Mouse (Mus musculus) embryonic facial prominence, embryonic 14.5 days (tissue): ENCODE measurements at regions not wholly inside any gene's neighbourhood (a gene's known extent, or its start where the extent isn't known, plus 50 kb on each side); places are given as distances from the start of the nearest gene placed in this dataset. TPM values are rescaled to one million over a fixed set of nuclear protein-coding genes. Genes with fewer than 3 reads are reported as not detected.

Experiments used
- ATAC-seq: fragments of 200-750 bp; cut with Nextera tagmentation; 2 replicates; pipeline ENCODE4 v1.8.0; 2017; ENCODE audit warnings: low read depth, moderate number of reproducible peaks, moderate TSS enrichment
- DNase-seq: peaks from one replicate; pipeline ENCODE4 v3.0.0-alpha.2; 2015; ENCODE audit warnings: low spot score
- H3K27ac ChIP-seq: fragments of 300-500 bp; sonication (generic); replicated peaks from 2 replicates; pipeline ENCODE4 v1.5.1; 2014; ENCODE audit warnings: low read depth, mild to moderate bottlenecking, low read length, moderate library complexity
- H3K27me3 ChIP-seq: fragments of 300-500 bp; sonication (generic); replicated peaks from 2 replicates; pipeline ENCODE4 v1.6.1; 2014; ENCODE audit warnings: low read length; ENCODE audit not compliant: control insufficient read depth, insufficient read depth
- H3K36me3 ChIP-seq: fragments of 300-500 bp; sonication (generic); 2 replicates; pipeline ENCODE4 v1.6.1; 2014; ENCODE audit warnings: low read length, mixed read lengths; ENCODE audit not compliant: control insufficient read depth, insufficient read depth
- H3K4me1 ChIP-seq: fragments of 300-500 bp; sonication (generic); 2 replicates; pipeline ENCODE4 v1.6.1; 2014; ENCODE audit warnings: antibody characterized with exemption, low read length; ENCODE audit not compliant: control insufficient read depth, insufficient read depth
- H3K4me2 ChIP-seq: fragments of 300-500 bp; sonication (generic); 2 replicates; pipeline ENCODE4 v1.6.1; 2014; ENCODE audit warnings: low read depth, mild to moderate bottlenecking, low read length, moderate library complexity, mixed read lengths
- H3K4me3 ChIP-seq: fragments of 300-500 bp; sonication (generic); 2 replicates; pipeline ENCODE4 v1.5.1; 2014; ENCODE audit warnings: low read depth, mild to moderate bottlenecking, low read length
- H3K9ac ChIP-seq: fragments of 300-500 bp; sonication (generic); 2 replicates; pipeline ENCODE4 v1.6.1; 2014; ENCODE audit warnings: low read depth, mild to moderate bottlenecking, low read length, moderate library complexity, mixed read lengths
- H3K9me3 ChIP-seq: fragments of 300-500 bp; sonication (generic); 2 replicates; pipeline ENCODE4 v1.6.1; 2016; ENCODE audit warnings: low read length; ENCODE audit not compliant: control insufficient read depth
- WGBS: fragments of 180-500 bp; shearing (Covaris S2); extraction: QIAGEN DNeasy Blood & Tissue Kit; methylation state at CpG from one replicate; pipeline ENCODE4 v1.1.7; 2014; 5-methylcytosine and 5-hydroxymethylcytosine counted together
- microRNA-seq: library from miRNA; unstranded; fragments of <30 nt; microRNA quantifications from one replicate; pipeline ENCODE4, GENCODE M21; 2016; ENCODE audit warnings: borderline number of aligned reads

- DNase-seq = peak; percentile 38
Measured at GRCm38 (mm10) chr15:14628523-14628922, 1455.0 kb upstream of the Cdh6 start.

GRCm38 (mm10) chr15:14606691-14607090 lies 1433.2 kb upstream of the Cdh6 start:
- Histone ChIP-seq H3K9ac (no peak overlapping the region), H3K27ac (no peak overlapping the region), H3K4me3 (no peak overlapping the region), H3K4me2 (no peak overlapping the region), H3K9me3 (no peaks in the 10 kb centered on the region), H3K36me3 (no peaks in the 10 kb centered on the region), H3K4me1 (no peaks in the 10 kb centered on the region), H3K27me3 (no peaks in the 10 kb centered on the region)
- no peak for ATAC-seq
- DNase-seq = no peak
- 80% methylated on average over 1 of the region's 1 CpGs for WGBS

More at GRCm38 (mm10) chr15:14628523-14628922, 1455.0 kb upstream of the Cdh6 start:
- Histone ChIP-seq H3K4me3 (no peak overlapping the region), H3K27ac (no peak overlapping the region), H3K9ac (no peak overlapping the region), H3K4me2 (no peak overlapping the region), H3K27me3 (no peaks in the 10 kb centered on the region), H3K4me1 (no peaks in the 10 kb centered on the region), H3K36me3 (no peaks in the 10 kb centered on the region), H3K9me3 (no peaks in the 10 kb centered on the region)
- WGBS = 32% methylated on average over 1 of the region's 1 CpGs
- ATAC-seq = no peak

Small RNA genes in the stretch of these regions (microRNA-seq; reads per million reads assigned to microRNA genes)
- not detected for gene Gm24080
